Mouse (Mus musculus) embryonic facial prominence, embryonic 14.5 days (tissue): ENCODE data around the gene Macrod1. TPM values are rescaled to one million over a fixed set of nuclear protein-coding genes. Genes with fewer than 3 reads are reported as not detected.
"Not testable (repeated sequence)": the region's sequence is repeated elsewhere in the genome, so short reads cannot be mapped to it uniquely, and the experiment has no call there.

Source experiments
- ATAC-seq: fragments of 200-750 bp; cut with Nextera tagmentation; 2 replicates; pipeline ENCODE4 v1.8.0; 2017; ENCODE audit warnings: low read depth, moderate number of reproducible peaks, moderate TSS enrichment
- DNase-seq: peaks from one replicate; pipeline ENCODE4 v3.0.0-alpha.2; 2015; ENCODE audit warnings: low spot score
- H3K27ac ChIP-seq: fragments of 300-500 bp; sonication (generic); replicated peaks from 2 replicates; pipeline ENCODE4 v1.5.1; 2014; ENCODE audit warnings: low read depth, mild to moderate bottlenecking, low read length, moderate library complexity
- H3K27me3 ChIP-seq: fragments of 300-500 bp; sonication (generic); replicated peaks from 2 replicates; pipeline ENCODE4 v1.6.1; 2014; ENCODE audit warnings: low read length; ENCODE audit not compliant: control insufficient read depth, insufficient read depth
- H3K36me3 ChIP-seq: fragments of 300-500 bp; sonication (generic); 2 replicates; pipeline ENCODE4 v1.6.1; 2014; ENCODE audit warnings: low read length, mixed read lengths; ENCODE audit not compliant: control insufficient read depth, insufficient read depth
- H3K4me1 ChIP-seq: fragments of 300-500 bp; sonication (generic); 2 replicates; pipeline ENCODE4 v1.6.1; 2014; ENCODE audit warnings: antibody characterized with exemption, low read length; ENCODE audit not compliant: control insufficient read depth, insufficient read depth
- H3K4me2 ChIP-seq: fragments of 300-500 bp; sonication (generic); 2 replicates; pipeline ENCODE4 v1.6.1; 2014; ENCODE audit warnings: low read depth, mild to moderate bottlenecking, low read length, moderate library complexity, mixed read lengths
- H3K4me3 ChIP-seq: fragments of 300-500 bp; sonication (generic); 2 replicates; pipeline ENCODE4 v1.5.1; 2014; ENCODE audit warnings: low read depth, mild to moderate bottlenecking, low read length
- H3K9ac ChIP-seq: fragments of 300-500 bp; sonication (generic); 2 replicates; pipeline ENCODE4 v1.6.1; 2014; ENCODE audit warnings: low read depth, mild to moderate bottlenecking, low read length, moderate library complexity, mixed read lengths
- H3K9me3 ChIP-seq: fragments of 300-500 bp; sonication (generic); 2 replicates; pipeline ENCODE4 v1.6.1; 2016; ENCODE audit warnings: low read length; ENCODE audit not compliant: control insufficient read depth
- WGBS: fragments of 180-500 bp; shearing (Covaris S2); extraction: QIAGEN DNeasy Blood & Tissue Kit; methylation state at CpG from one replicate; pipeline ENCODE4 v1.1.7; 2014; 5-methylcytosine and 5-hydroxymethylcytosine counted together
- polyA plus RNA-seq: library from polyadenylated mRNA; unstranded; fragments of >200 nt; fragmentation: Nextera tagmentation; extraction: Ambion mirVana; gene quantifications from 2 replicates; pipeline ENCODE4 v1.2.1, GENCODE M21; 2014

Gene Macrod1
- polyA plus RNA-seq, 1 experiment from 2014 or later, result 30.3 TPM

- H3K4me1 ChIP-seq, result peaks cover 3% of the 10 kb centered on the region; the same call in 1 of the 2 replicates
- no peak overlapping the region for H3K4me3 ChIP-seq
- 0 out of 2 replicates have a peak overlapping the region, but pooled peaks have one; percentile 31 for H3K9ac ChIP-seq
- no peaks in the 10 kb centered on the region for H3K27me3 ChIP-seq
- 53% methylated on average over 4 of the region's 4 CpGs for WGBS
- DNase-seq, result no peak
- no peak overlapping the region for H3K4me2 ChIP-seq
- H3K27ac ChIP-seq, result no peak overlapping the region; the same call in 1 of the 2 replicates
- ATAC-seq, result no peak
- H3K9me3 ChIP-seq, result no peaks in the 10 kb centered on the region
- no peaks in the 10 kb centered on the region for H3K36me3 ChIP-seq
Observed at GRCm38 (mm10) chr19:7044279-7044678, 12.3 kb upstream of the Macrod1 start.

GRCm38 (mm10) chr19:7044706-7045105 is 11.9 kb upstream of the Macrod1 start:
- ATAC-seq (no peak), DNase-seq (no peak)
- WGBS, result 32% methylated on average over 4 of the region's 4 CpGs
- H3K4me1 ChIP-seq, result peaks cover 3% of the 10 kb centered on the region; the same call in 1 of the 2 replicates
- H3K36me3 ChIP-seq, result no peaks in the 10 kb centered on the region
- H3K4me2 ChIP-seq, result no peak overlapping the region
- no peaks in the 10 kb centered on the region for H3K27me3 ChIP-seq
- H3K27ac ChIP-seq, result no peak overlapping the region; the same call in 1 of the 2 replicates
- no peaks in the 10 kb centered on the region for H3K9me3 ChIP-seq
- H3K4me3 ChIP-seq, result no peak overlapping the region
- 0 out of 2 replicates have a peak overlapping the region, but pooled peaks have one; percentile 31 for H3K9ac ChIP-seq

GRCm38 (mm10) chr19:7053382-7053781 is 3.2 kb upstream of the Macrod1 start:
- not testable (repeated sequence) for H3K4me2 ChIP-seq, H3K9ac ChIP-seq, ATAC-seq, H3K27me3 ChIP-seq, H3K27ac ChIP-seq, DNase-seq, H3K4me3 ChIP-seq, H3K9me3 ChIP-seq, H3K36me3 ChIP-seq
- H3K4me1 ChIP-seq, result peaks cover 12% of the 10 kb centered on the region
- 80% methylated on average over 4 of the region's 4 CpGs for WGBS

GRCm38 (mm10) chr19:7054772-7055171 is 1.8 kb upstream of the Macrod1 start:
- 54% methylated on average over 10 of the region's 10 CpGs for WGBS
- Histone ChIP-seq H3K27me3 (0 out of 2 replicates have a peak, but pooled peaks cover 5% of the 10 kb centered on the region), H3K4me3 (no peak overlapping the region), H3K9me3 (no peaks in the 10 kb centered on the region), H3K27ac (0 out of 2 replicates have a peak overlapping the region, but pooled peaks have one; percentile 0), H3K4me1 (peaks cover 14% of the 10 kb centered on the region), H3K36me3 (no peaks in the 10 kb centered on the region), H3K9ac (no peak overlapping the region), H3K4me2 (no peak overlapping the region)
- ATAC-seq, result no peak
- peak; percentile 82 for DNase-seq

- Histone ChIP-seq H3K4me1 (peaks cover 14% of the 10 kb centered on the region), H3K9me3 (no peaks in the 10 kb centered on the region), H3K4me3 (no peak overlapping the region), H3K9ac (no peak overlapping the region), H3K27me3 (0 out of 2 replicates have a peak, but pooled peaks cover 5% of the 10 kb centered on the region), H3K27ac (0 out of 2 replicates have a peak overlapping the region, but pooled peaks have one; percentile 0), H3K4me2 (no peak overlapping the region), H3K36me3 (no peaks in the 10 kb centered on the region)
- DNase-seq (peak; percentile 49), ATAC-seq (no peak)
- 48% methylated on average over 3 of the region's 3 CpGs for WGBS
Observed at GRCm38 (mm10) chr19:7055173-7055572, 1.4 kb upstream of the Macrod1 start.

GRCm38 (mm10) chr19:7057126-7057721 is 614 bp downstream of the Macrod1 start:
- H3K36me3 ChIP-seq, result no peaks in the 10 kb centered on the region
- ATAC-seq (peak; percentile 13), DNase-seq (no peak)
- H3K9ac ChIP-seq, result peak overlapping the region; percentile 70
- no peaks in the 10 kb centered on the region for H3K9me3 ChIP-seq
- H3K4me2 ChIP-seq, result peak overlapping the region; percentile 100
- WGBS, result 6% methylated on average over 12 of the region's 16 CpGs
- H3K27me3 ChIP-seq, result 0 out of 2 replicates have a peak, but pooled peaks cover 5% of the 10 kb centered on the region
- peak overlapping the region; percentile 74 for H3K4me3 ChIP-seq
- H3K4me1 ChIP-seq, result peaks cover 14% of the 10 kb centered on the region
- peak overlapping the region; percentile 17; the same call in 1 of the 2 replicates for H3K27ac ChIP-seq

- peaks cover 14% of the 10 kb centered on the region for H3K4me1 ChIP-seq
- no peaks in the 10 kb centered on the region for H3K36me3 ChIP-seq
- 0% methylated on average over 15 of the region's 15 CpGs for WGBS
- H3K4me2 ChIP-seq, result peak overlapping the region; percentile 100
- no peaks in the 10 kb centered on the region for H3K9me3 ChIP-seq
- H3K9ac ChIP-seq, result peak overlapping the region; percentile 28; the same call in 1 of the 2 replicates
- peak; percentile 94 for DNase-seq
- 0 out of 2 replicates have a peak, but pooled peaks cover 5% of the 10 kb centered on the region for H3K27me3 ChIP-seq
- peak overlapping the region; percentile 74 for H3K4me3 ChIP-seq
- H3K27ac ChIP-seq, result peak overlapping the region; percentile 17; the same call in 1 of the 2 replicates
- ATAC-seq, result peak; percentile 82
Observed at GRCm38 (mm10) chr19:7057722-7058207, 1.2 kb downstream of the Macrod1 start.

GRCm38 (mm10) chr19:7058541-7058940 is 1.9 kb downstream of the Macrod1 start:
- ATAC-seq (no peak), DNase-seq (no peak)
- Histone ChIP-seq H3K27ac (no peak overlapping the region), H3K4me1 (peaks cover 14% of the 10 kb centered on the region), H3K4me3 (no peak overlapping the region), H3K9me3 (no peaks in the 10 kb centered on the region), H3K27me3 (0 out of 2 replicates have a peak, but pooled peaks cover 5% of the 10 kb centered on the region), H3K36me3 (no peaks in the 10 kb centered on the region), H3K4me2 (peak overlapping the region; percentile 100), H3K9ac (0 out of 2 replicates have a peak overlapping the region, but pooled peaks have one; percentile 25)
- WGBS, result 56% methylated on average over 6 of the region's 6 CpGs
